Mouse (Mus musculus) layer of hippocampus, adult 9-10 months (tissue): ENCODE measurements around the gene Tsku.

ENCODE experiments used
- DNase-seq: peaks from one replicate; pipeline ENCODE4 v3.0.0; 2022; ENCODE audit warnings: low spot score

Gene Tsku

DNA sequence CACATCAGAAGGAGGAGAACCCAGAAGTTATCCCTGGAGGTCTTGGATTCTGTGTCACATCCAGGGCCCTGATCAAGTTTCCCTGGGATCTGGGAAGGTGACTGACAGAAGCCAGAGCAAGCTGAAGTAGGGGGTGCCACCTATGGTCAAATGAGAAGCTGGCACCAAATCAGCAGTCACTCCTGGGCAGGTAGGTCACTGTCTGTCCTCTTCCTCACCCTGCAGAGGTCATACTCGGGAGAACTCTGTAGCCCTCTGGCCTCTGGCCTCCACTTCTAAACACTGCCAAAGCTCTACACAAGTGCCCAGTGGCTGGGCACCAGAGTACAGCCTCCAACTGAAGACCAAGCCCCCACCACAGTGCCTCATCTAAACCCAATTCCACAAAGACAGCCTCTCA lies 3.1 kb downstream of the Tsku start:
- no peak for DNase-seq

DNA sequence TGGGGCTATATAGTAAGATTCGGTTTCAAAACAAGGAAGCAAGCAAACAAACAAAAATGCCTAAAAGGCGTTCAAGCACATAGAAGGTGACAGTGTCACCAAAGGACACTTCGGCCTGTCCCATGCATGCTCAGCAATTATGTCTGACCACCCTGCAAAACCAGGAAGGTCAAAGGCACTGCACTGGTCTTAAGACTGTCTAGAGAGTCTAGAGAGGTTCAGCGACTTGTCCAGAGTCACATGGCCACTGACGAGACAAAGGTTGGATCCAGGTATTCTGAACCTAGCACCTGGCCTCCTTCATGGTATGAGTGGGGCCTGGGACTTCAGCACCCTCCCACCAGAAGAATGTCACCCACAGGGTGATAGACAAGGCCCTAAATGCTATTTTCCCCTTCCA lies 3.8 kb downstream of the Tsku start:
- DNase-seq, result no peak

DNA sequence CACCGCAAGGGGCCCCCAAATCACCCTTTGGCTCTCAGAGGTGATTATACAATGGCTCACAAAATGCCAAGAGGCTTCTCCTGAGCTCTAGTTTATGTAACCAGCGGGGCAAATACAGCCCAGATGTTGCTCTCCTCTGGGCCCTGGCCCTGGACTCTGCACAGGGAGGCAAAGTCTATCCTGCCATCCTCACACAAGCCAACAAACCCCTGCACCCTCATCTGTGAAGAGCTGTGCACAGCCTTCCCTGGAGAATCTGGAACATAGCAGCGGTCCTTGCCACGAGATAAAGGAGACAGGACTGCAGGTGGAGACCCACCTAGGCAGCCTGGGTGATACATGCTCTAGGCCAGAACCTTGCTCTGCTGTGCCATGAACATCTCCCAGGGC lies 6.2 kb downstream of the Tsku start:
- DNase-seq, result no peak

DNA sequence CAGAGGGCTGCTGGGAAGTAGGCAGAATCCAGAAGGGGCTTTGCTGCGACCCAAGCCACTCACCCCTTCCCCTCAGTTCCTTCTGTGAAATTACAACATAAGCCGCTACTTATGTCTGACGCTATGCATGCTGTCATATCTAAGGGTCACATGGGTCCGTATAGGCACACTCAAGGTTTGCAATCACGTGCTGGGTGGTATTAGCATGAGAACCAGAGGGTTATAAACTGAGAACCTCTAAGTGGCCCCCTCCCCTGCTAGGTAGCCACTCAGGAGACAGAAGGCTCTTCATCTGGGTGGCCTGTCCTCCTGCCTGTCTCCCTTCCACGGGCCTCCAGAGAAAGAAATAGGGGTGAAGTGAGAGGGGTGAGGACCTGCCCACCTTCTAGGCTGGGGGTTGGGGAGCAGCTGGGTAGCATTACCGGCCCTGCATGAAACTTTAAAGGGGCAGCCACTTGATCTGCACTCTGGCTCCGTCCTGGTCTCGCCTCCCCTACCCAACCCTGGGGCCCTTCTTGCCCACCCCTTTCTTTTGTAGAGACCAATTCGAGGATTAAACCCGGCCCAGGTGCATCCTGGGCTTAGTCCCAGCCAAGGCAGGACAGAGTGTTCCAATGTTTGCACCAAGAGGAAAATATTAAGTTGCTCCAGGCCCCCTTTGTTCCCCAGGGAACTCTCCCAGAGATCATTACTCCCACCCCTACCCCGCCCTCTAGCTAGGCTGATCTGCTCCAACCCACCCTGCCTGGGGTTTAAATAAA lies 6.8 kb downstream of the Tsku start:
- no peak for DNase-seq

DNA sequence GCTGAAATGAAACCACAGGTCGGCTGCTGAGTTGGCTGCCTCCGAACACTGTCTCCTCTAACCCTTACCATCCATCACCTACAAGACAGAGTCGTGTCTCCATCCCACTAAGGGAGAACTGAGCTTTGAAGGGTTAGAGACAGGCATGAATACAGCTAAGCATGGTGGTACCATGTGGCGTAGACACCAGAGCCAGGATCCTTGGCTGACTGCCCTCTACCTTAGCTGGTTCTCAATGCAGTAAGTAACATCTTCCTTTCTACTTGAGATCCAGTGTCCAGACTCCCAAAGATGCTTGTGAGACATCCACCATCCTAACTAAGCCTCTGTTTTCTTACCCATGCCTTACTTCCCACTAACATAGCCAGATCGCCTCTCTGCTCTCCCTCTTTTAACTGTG lies 7.5 kb downstream of the Tsku start:
- DNase-seq, result no peak

DNA sequence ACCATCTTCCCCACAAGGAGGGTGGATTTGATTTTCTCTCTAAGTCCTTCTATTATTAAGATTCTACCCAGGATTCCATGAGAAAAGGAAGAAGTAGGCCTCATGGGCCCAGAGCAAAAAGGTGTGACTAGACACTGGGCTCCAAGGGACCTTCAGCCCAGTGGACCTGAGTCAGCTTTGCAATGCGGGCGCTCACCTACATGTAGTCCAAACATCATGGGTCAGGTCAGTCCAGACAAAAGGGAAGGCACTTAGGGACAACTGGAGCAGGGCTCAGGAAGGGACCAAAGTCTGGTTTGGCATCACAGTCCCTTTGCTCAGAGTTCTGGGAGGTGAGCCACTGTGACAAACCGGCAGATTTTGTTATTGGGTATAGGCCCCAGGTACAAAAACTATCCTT lies 9.6 kb downstream of the Tsku start:
- DNase-seq, result no peak

DNA sequence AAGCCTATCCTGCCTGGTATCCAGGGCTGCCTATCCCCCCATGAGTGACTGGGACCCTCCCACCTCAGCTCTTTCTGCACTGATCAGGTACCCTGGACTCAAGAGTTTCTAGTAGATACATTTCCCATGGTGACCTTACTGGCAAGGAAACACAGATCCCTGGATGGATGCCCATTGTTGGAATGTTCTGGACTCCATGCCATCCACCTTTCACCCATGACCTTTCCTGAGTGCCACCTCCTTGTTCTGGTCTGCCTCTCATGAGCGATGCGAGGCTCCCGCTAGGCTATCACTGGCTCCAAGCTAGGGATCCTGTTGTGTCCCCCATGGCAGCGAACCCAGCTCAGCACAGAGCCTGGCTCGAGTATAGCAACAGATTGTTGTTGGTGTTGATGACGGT lies 11.3 kb downstream of the Tsku start:
- DNase-seq, result no peak

DNA sequence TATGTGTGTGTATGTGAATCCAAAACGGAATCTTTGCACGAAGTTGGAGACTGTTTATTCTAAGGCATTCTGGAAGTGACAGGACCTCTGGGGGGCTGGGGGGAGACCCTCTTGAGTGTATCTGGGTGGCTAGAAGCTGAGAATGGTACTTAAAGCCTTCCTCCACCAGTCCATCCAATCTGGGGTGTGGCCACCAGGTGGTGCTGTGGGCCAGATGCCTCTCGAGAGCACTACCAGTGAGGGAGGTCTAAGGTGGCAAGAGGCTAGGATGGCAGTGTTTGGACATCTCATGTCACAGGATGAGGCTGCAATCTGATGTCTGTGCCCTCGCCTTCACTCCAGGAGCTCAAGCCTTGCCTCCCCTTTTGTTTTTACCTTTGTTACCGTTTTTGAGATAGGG lies 12.0 kb downstream of the Tsku start:
- peak; percentile 51 for DNase-seq

DNA sequence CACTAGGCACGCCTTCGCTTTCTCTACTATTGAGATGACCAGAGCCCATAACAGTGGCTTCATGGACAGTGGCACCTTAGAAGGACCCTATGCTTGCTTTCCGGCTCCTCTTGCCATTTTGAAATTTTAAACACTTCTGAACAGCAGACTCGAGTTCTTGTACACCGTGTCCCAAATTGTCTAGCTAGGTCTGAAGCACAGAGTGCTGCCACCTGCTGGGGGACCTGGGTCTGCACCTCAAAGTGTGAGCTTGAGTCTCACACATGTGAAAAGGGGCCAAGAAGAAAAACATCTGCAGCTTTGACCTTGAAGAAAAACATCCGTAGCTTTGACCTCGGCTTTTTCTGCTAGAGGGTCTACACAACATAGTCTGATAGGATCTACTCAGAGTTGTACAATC lies 13.1 kb downstream of the Tsku start:
- peak; percentile 43 for DNase-seq

DNA sequence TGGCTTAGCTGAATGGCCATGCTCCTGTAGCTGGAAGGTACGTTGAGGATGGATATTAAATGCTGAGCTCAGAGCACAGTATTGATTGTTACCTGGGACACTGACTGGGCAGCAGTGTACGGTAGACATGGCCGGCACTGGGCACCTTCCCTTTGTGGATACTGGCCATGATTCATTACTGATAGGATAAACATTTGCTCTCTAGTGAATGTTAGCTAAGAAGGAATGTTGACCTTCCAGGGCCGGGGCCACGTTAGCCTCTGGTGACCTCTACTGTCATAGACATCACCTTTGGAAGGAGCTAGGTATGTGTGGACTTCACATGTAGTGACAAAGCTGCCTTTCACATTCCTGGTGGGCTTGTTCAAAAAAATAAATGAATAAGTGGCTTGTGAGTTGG lies 13.7 kb downstream of the Tsku start:
- no peak for DNase-seq

DNA sequence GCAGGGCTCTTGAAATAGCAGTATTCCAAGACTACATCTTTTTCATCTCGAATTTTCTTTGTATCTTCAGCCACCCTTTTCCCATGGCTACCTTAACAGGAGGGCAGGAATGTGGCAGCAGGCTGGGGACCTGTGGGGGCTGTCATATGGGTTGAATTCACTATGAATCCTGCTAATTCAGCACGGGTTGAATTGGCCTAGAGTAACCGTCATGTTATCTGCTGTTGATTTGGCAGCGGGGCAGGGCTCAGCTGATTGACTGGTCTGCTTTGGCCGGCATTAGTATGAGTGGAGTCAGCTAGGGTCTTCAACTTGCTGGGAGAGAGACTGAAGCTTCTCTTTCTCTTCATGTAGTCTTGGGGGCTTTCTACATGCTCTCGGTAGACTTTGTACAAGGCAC lies 16.1 kb downstream of the Tsku start:
- DNase-seq, result no peak

DNA sequence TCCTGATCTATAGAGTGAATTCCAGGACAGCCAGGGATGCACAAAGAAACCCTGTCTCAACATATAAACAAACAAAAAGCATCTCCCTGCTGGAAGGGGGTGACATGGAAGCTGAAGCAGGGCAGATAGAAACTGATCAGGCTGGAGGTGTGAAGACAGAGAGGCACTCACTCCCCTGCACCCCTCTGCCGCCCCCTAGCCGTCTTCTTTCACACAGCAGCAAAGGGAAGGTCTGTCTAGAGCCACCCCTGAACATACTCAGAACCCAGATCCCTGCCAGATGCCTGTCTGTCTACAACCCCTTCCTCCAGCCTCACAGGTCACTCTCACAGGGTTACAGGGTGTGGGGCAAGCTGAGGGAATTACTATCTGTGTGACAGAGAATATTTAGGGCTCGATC lies 16.8 kb downstream of the Tsku start:
- DNase-seq, result no peak

DNA sequence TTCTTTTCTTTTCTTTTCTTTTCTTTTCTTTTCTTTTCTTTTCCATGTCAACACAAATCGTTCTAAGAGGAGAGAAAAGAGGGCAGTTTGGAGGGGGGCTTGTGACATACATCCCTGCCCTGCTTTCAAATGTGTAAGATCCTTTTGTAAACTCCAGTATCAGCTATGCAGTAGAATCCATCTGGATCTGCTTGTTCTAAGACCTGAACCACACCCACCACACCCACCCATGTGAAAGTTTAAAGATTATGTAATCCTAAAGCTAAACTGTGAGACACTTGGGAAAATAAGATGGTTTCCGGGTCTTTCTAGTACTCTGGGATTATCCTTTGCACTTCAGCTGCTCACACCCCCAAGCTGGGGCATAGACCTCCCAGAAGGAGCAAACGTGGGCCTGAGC lies 18.9 kb downstream of the Tsku start:
- no peak for DNase-seq

DNA sequence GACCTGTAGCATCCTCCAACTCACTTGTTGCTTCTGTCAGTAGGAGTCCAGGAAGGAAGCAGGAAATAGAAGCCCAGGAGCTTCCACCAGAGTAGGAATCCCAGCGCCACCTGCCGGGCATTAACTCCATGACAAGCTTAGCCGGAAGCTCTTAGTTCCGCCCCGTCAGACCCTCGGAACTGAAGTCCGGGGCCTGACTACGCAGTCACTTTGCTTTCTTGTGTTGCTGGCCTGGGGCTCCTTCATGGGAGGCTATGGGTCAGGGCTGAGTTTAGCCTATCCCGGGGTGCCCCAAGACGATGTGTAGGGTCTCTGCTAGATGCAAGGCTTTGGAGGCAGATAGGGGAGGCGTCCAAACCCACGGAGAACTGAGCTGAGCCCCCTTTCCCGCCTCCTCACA lies 19.7 kb downstream of the Tsku start:
- DNase-seq, result peak; percentile 67

DNA sequence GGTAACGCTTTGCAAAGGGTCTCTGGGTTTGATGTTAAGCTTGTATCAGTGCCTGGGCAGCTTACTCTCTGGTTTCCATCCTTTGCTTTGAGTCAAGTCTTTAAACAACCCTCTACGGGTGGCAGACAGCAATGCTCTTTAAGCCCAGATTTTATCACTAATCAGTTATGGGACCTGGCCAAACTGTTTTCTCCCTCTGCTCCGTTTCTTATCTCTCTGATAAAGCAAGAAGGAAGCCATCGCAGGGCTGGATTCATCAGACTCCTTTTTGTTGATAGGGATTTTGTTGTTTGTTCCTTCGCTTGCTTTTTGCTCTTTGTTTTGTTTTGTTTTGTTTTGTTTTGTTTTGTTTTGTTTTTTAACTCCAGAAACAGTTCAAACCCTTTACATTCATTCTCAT lies 20.8 kb downstream of the Tsku start:
- no peak for DNase-seq

DNA sequence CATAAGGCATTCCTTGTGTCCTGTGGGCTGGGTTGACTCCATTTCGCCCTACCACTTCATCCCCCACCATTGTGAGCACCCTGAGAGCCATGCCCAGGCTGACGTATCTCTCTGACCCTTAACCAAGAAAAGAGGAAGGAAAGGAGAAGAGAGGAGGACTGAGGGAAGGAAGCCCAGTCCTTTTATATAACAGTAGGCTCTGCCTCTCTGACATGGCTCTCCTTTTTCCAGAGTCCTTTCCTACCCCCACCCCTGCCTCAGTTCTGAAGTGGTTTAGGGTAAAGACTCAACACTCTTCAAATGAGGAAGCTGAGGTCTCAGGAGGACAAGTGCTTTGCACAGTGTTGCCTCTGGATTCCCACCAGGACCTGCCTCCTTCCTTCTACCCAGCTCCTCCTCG lies 27.1 kb downstream of the Tsku start:
- no peak for DNase-seq

DNA sequence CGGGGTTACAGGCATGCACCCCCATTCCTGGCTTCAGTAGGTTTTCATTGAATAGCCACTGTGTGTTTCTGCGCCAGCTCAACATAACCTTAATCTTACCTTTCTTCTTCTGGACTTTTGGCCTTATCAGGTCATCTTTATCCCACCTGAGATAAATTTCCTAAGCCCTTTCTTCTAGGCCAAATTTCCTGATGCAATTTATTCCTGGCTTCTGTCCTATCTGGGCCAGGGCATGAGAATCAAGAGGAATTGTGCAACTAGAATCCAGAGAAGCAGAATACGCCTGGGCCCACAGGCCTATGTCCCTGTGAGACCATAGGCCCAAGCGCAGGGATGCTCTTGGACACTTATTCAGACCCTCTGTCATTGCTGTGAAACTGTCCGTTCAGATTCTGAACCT lies 27.6 kb downstream of the Tsku start:
- no peak for DNase-seq

DNA sequence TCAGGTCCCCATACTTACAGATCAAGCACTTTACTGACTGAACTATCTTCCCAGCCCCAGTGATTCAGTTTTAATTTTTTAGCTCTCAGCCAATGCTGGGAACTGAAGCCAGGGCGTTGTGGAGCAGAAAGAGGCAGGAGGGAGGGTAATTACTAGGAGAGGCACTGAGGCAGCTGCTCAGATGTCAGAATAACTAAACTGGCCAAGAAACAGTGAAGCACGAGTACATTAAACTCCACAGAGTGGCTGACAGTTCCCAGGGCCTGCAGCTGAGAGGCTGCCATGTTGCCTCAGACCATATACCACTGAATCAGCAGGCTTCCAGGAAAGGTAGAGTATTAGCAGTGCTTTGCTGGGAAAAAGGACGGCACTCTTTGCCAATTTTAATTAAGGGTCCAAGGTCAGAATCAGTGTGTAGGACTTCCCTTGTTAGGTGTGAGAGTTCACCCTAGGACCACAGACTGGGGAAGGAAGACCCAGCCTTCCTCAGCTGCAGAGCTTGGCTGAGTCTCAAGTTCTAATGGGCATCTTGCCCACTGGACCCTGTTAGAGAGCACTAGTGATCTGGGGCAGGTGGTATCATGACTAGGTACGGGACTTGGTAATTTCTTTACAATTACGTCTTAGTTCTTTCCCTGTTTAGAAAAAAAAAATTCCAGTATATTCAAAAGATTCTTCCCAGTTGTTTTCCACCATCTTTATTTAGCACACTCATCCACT lies 28.3 kb downstream of the Tsku start:
- DNase-seq, result no peak

DNA sequence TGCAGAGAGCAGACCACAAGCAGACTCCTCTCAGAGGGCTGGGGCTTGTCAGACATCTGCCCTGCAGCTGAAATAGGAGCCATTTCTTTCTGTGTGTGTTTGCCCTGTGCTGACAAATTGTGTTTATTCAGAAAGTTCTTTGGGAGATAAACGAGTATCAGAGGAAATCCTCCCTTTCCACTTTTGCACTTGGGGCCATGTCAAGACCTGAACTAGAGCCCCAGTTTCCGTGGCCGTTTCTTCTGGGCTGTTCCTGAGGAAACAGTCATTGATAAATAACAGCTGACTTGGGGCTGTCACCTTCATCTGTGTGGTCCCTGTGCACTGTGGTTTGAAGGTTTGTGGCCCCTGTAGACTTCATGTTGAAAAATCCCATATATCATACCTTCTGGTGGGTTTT lies 29.2 kb downstream of the Tsku start:
- no peak for DNase-seq

DNA sequence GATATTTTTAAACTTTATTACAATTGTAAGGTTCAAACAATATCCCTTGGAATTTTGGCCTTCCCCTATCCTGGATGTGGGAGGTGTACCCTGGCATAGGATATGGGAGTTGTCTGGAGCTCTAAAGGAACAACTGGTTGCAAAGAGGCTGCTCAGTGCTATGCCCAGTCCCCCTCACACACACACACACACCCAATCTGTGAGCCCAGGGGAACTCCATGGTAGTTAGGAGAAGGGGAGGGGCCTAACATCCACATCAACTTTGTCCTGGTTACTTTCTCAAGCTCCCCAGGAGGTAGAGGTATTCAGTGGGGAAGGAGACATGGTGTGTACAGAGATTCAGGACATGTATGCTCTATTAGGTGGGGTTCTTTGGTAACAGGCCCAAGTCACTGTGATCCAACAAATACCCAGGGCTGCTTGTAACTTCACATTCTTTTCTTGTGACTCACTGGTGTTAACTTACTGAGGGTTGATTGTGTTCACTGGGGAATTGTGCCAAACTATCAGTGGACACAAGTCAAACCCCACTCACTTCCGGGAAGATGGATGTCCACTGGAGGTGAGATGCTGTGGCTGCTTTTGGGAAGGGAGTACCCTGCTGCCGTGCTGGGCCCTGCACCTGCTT lies 30.6 kb downstream of the Tsku start:
- DNase-seq, result no peak

DNA sequence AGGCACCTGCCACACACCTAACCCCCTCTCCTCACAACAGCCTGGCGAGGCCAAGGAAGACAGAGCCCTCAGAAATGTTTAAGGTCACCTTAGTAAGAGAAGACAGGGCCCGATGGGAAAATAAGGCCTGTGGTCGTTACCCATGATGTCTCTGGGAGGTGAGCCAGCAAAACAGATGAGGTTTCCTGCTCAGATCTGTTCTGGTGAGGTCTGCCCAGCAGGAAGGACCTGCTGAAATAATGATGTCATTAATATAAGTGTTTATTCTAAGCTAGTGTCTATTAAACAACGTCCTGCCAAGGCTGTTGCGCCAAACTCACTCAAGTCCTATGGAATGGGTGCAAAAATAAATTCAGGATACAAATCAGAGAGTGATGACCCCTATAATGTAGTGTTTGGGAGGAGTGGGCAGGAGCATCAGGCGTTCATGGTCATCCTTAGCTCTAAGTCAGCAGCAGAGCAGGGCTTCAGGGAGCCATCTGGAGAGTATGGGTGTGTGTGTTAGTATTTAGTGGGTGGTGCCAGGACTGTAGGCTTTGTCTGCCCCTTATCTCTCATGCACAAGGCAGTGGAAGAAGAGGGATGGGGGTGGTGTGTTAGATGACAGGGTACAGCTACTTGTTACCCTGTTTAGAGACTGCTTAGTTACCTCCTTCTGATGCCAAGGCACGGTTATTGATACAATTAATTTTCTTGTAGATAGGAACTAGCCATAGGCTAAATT lies 31.3 kb downstream of the Tsku start:
- no peak for DNase-seq

DNA sequence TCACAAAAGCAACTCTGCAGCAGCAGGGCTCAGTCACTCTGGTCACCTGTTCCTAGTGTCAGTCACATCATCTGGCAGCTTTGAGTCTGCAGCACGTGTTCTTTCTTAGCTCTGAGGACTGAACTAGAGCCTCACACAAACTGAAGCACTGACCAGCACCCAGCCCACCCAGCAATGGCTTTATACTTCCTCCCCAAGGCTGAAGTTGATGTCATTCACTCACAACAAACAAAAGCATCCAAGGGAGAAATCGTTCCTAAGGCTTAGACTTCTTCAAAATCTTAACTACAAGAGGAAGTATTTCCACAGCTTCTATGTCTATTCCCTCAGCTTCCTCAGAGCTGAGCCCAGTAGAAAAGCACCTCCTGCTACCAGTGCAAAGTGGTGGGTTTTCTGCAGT lies 32.8 kb downstream of the Tsku start:
- no peak for DNase-seq

DNA sequence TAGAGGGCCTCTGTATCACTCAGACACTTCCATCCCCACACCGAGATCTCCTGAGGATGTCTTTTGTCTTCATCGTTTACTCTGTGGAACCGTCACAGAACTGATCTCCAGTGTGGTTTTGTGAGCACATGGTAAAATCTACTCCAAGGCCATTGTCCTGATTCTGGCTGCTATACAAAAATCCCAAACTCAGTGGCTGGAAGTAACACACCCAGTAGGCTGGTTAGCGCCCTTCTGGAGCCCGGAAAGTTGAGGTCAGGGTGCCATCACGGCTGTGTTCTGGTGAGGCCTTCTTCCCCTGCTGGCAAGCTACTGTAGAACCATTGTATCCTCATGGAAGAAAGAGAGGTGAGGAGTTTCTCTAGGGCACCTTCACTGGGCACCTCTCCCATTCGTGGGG lies 35.1 kb downstream of the Tsku start:
- DNase-seq, result no peak
